Mouse (Mus musculus): Measurements from ENCODE around the gene Slc47a2. TPM values are rescaled to one million over a fixed set of nuclear protein-coding genes. Genes with fewer than 3 reads are reported as not detected.

Slc47a2 gene
- polyA plus RNA-seq (2016; fragmentation: Nextera tagmentation; extraction: Ambion mirVana): not detected in 2 replicates

DNA sequence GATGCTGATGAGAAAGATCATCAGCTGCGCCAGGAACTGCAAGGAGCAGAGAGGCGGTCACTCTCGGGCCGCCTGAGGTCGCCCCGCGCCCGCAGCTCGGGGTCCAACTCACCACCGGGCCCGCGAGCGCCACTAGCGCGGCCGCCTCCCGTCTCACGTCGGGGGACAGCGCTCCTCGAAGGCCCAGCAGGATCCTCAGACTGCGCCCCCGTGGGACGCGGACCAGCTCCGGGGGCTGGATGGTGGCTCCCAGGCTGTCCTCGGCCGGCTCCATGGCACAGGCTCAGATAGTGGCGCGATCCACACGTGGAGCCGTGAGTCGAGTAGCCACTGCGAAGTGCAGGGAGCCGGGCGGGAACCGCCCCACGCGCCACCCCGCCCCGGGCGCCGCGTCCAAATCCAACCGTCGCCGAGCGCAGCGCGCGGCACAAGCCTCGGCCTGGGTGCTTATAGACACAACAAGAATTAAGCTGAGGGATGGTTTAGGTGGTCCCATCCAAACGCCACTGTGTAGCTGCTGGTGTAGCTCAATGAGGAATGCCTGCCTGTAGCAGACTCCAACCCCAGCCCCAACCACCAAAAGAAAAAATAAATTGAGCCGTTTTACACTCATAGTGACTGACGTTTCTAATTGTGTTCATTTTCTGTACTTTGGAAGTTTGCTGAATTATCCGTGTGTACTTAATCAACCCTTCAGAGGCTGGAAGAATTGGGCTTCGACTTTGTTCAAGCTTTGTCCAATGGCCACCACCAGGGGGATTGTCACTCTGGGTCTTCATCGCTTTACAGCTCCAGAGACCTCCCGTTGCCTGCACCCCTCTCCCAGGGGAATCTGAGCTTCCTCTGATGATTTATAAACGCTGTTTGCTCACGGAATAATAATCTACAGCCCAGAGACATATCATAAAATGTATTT, at the start of gene Slc47a2:
Gene Slc47a2, minus strand, starts transcription at position 356 of the 916 bp plus-strand sequence.
- Histone ChIP-seq H3K36me3 (no peaks in the 10 kb centered on the region), H3K4me2 (replicated peaks) (peak within 1 kb of the TSS; percentile 69), H3K4me1 (peaks cover 12% of the 10 kb centered on the region; the same call in 1 of the 2 replicates), H3K27me3 (replicated peaks) (peaks cover 38% of the 10 kb centered on the region), H3K27ac (no peak within 1 kb of the TSS), H3K9ac (0 out of 2 replicates have a peak within 1 kb of the TSS, but pooled peaks have one; percentile 47), H3K9me3 (no peaks in the 10 kb centered on the region), H3K4me3 (peak within 1 kb of the TSS; percentile 33)
- ATAC-seq (ENCODE audit: low FRiP score, low read depth): no peak
- WGBS: 5% methylated on average over 61 of the region's 61 CpGs

DNA sequence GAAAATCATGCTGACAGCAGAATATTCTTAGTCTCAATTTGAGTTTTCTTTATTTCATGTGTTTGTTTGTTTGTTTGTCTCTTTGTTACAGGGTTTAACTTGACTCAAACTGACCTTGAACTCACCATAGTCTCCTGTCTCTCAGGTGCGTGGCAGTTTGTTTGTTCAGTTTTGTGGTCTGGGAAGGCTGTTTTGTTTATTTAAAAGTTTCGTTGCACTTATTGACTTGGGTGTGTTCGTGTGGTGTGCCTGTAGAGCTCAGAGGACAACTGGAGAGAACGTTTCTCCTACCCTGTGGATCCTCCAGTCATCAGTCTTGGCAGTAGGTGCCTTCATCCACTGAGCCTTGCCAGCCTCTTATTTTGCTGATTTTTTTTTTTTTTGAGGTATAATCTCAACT, 46.3 kb upstream of the Slc47a2 start:
- no peaks in the 10 kb centered on the region for H3K27me3 ChIP-seq (replicated peaks)
- 77% methylated on average over 4 of the region's 4 CpGs for WGBS
- no peak overlapping the region for H3K27ac ChIP-seq
- H3K4me1 ChIP-seq: no peaks in the 10 kb centered on the region
- no peaks in the 10 kb centered on the region for H3K36me3 ChIP-seq
- no peak overlapping the region for H3K4me2 ChIP-seq (replicated peaks)
- no peak overlapping the region for H3K9ac ChIP-seq
- 0 out of 2 replicates have a peak, but pooled peaks cover 6% of the 10 kb centered on the region for H3K9me3 ChIP-seq
- ATAC-seq (ENCODE audit: low FRiP score, low read depth): no peak
- H3K4me3 ChIP-seq: no peak overlapping the region

DNA sequence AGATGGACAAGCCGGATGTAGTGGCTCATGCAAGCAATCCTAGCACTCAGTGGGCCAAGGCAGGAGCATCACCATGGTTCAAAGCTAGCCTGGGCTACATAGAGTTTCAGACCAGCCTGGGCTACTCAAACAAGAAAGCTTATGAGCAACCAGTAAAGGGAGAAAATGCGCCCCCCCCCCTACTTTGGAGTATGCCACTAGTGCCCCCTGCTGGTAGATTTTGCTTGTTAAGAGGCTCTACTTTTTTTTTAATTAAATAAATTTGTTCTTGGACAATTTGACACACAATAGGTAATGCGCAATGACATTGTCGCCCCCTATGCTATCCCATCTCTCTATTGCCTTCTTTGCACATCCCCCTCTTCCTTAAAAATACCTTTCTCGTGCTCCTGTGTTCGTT, 45.4 kb upstream of the Slc47a2 start:
- ATAC-seq (ENCODE audit: low FRiP score, low read depth): no peak
- H3K27ac ChIP-seq: no peak overlapping the region
- no peaks in the 10 kb centered on the region for H3K36me3 ChIP-seq
- H3K4me2 ChIP-seq (replicated peaks): no peak overlapping the region
- no peak overlapping the region for H3K9ac ChIP-seq
- 0 out of 2 replicates have a peak, but pooled peaks cover 6% of the 10 kb centered on the region for H3K9me3 ChIP-seq
- H3K27me3 ChIP-seq (replicated peaks): no peaks in the 10 kb centered on the region
- 66% methylated on average over 6 of the region's 6 CpGs for WGBS
- H3K4me3 ChIP-seq: no peak overlapping the region
- H3K4me1 ChIP-seq: no peaks in the 10 kb centered on the region

DNA sequence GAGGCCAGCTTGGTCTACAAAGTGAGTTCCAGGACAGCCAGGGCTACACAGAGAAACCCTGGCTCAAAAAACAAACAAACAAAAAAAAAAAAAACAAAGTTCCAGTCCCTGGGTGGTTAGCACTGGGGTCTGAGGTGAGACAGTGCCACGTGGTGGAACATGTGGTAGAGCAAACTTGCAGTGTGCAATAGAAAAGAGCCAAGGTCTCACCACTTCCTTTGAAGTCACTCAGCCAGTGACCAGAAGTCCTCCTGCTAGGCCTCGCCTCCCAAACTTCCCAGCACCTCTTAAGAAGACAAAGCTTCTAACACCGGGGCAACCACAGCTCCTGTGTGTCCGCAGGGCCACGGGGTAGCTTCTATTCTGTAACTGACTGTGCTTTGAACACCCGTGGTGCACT, 44.6 kb upstream of the Slc47a2 start:
- 70% methylated on average over 6 of the region's 6 CpGs for WGBS

DNA sequence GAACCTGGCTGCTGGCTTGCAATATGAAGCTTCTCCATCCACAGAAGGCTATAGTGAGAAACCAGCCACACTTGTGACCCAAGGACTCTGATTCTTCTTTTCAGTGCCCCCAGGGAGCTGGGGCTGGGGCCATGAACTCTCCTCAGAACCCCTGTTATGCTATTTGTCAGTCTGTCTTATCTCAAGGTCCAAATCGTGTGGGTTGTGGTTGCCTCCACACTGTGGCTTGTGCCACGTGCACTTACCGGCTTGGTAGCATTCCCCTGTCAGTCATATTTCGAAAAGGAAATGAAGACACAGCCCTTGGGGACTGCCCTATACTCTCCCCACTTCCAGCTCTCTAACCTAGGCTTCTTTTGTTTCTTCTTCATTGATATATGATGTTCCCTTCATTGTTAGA, 43.1 kb upstream of the Slc47a2 start:
- H3K4me2 ChIP-seq (replicated peaks): no peak overlapping the region
- no peaks in the 10 kb centered on the region for H3K27me3 ChIP-seq (replicated peaks)
- no peak overlapping the region for H3K9ac ChIP-seq
- no peak overlapping the region for H3K4me3 ChIP-seq
- H3K36me3 ChIP-seq: no peaks in the 10 kb centered on the region
- no peaks in the 10 kb centered on the region for H3K4me1 ChIP-seq
- 88% methylated on average over 4 of the region's 4 CpGs for WGBS
- H3K27ac ChIP-seq: no peak overlapping the region
- ATAC-seq (ENCODE audit: low FRiP score, low read depth): no peak
- no peaks in the 10 kb centered on the region for H3K9me3 ChIP-seq

More for the DNA sequence above, 44.6 kb upstream of the Slc47a2 start:
- Histone ChIP-seq H3K27ac (no peak overlapping the region), H3K4me2 (replicated peaks) (no peak overlapping the region), H3K36me3 (no peaks in the 10 kb centered on the region), H3K27me3 (replicated peaks) (no peaks in the 10 kb centered on the region), H3K4me3 (no peak overlapping the region), H3K4me1 (no peaks in the 10 kb centered on the region), H3K9me3 (0 out of 2 replicates have a peak, but pooled peaks cover 6% of the 10 kb centered on the region), H3K9ac (no peak overlapping the region)
- ATAC-seq (ENCODE audit: low FRiP score, low read depth): no peak

DNA sequence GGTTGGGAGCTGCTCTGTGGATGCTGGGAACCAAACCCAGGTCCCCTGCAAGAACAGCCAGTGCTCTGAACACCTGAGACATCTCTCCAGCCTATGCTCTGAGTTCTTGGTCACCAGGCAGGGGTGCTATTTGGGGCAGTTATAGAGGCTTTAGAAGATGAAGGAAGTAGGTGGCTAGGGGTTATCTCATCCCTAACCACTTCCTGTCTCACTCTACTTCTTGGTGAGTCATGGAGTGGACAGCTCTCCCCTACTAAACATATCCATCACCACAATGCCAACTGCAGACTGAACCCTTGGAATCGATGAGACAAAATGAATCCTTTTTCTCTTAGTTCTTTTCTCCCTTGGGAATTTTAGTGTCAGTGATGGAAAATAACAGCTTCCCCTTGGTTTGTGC, 38.6 kb upstream of the Slc47a2 start:
- no peak overlapping the region for H3K27ac ChIP-seq
- ATAC-seq (ENCODE audit: low FRiP score, low read depth): no peak
- no peaks in the 10 kb centered on the region for H3K9me3 ChIP-seq
- H3K9ac ChIP-seq: no peak overlapping the region
- H3K36me3 ChIP-seq: no peaks in the 10 kb centered on the region
- WGBS: 97% methylated on average over 1 of the region's 1 CpGs
- no peak overlapping the region for H3K4me3 ChIP-seq
- peaks cover 24% of the 10 kb centered on the region for H3K27me3 ChIP-seq (replicated peaks)
- H3K4me2 ChIP-seq (replicated peaks): no peak overlapping the region
- peaks cover 5% of the 10 kb centered on the region; the same call in 1 of the 2 replicates for H3K4me1 ChIP-seq

DNA sequence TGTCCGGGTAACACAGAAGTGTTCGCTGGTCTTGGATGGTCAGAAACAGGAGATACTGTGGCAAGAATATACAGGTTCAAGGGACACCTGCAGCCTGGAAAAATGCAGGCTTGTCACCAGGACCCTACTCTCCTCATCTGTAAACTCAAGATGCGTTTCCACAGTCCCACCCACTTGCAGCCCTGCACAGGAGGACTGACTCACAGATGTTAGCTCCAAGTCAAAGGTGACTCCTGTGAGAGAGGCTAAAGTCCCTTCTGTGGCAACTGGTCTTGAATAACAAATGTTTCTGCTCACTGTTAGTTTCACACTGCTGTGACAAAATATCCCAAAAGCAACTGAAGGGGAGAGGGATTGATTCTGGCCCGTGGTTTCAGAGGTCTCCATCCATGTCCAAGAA, 36.0 kb upstream of the Slc47a2 start:
- no peaks in the 10 kb centered on the region for H3K36me3 ChIP-seq
- H3K27me3 ChIP-seq (replicated peaks): peaks cover 27% of the 10 kb centered on the region
- H3K4me2 ChIP-seq (replicated peaks): no peak overlapping the region
- WGBS: 76% methylated on average over 4 of the region's 4 CpGs
- peaks cover 5% of the 10 kb centered on the region; the same call in 1 of the 2 replicates for H3K4me1 ChIP-seq
- H3K9ac ChIP-seq: no peak overlapping the region
- ATAC-seq (ENCODE audit: low FRiP score, low read depth): no peak
- H3K9me3 ChIP-seq: no peaks in the 10 kb centered on the region
- no peak overlapping the region for H3K4me3 ChIP-seq
- H3K27ac ChIP-seq: no peak overlapping the region

DNA sequence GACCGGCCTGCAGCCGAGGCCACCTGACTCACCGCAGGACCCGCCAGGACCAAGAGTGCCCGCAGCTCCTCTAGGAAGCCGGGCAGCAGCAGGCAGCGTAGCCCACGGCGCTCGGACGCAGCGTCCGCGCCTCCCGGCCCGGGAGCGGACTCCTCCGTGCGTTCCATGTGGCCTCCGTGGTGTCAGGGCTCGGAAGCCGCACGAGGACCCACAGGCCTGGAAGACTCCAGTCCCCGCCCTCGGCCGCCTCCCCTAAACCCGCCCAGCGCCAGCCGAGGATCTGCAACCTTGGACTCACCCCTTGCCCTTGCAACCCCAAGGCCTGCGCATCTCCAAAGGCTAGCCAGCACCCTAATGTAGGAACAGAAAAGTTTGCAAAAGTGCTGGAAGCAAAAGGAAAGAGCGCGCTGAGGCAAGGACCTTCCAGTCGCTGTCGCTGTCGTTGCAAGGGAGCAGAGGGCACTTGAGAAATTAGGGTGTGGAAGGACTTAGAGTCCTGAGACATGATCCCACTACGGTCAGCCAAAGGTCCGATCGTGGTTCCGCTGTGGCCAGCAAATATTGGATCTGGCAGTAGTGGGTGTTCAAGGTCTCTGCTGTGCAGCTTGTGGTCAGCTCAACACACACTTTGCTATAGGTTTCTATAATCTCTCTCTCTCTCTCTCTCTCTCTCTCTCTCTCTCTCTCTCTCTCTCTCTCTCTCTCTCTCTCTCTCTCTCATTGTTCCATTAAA, 35.4 kb upstream of the Slc47a2 start, which contains the start of gene Slc47a1:
Gene Slc47a1, minus strand, starts transcription at position 465 of the 733 bp plus-strand sequence.
- H3K27ac ChIP-seq: no peak within 1 kb of the TSS
- H3K4me2 ChIP-seq (replicated peaks): peak within 1 kb of the TSS; percentile 55
- H3K9me3 ChIP-seq: no peaks in the 10 kb centered on the region
- H3K4me1 ChIP-seq: peaks cover 5% of the 10 kb centered on the region; the same call in 1 of the 2 replicates
- ATAC-seq (ENCODE audit: low FRiP score, low read depth): no peak
- H3K9ac ChIP-seq: no peak within 1 kb of the TSS
- H3K27me3 ChIP-seq (replicated peaks): peaks cover 27% of the 10 kb centered on the region
- 17% methylated on average over 39 of the region's 39 CpGs for WGBS
- H3K4me3 ChIP-seq: peak within 1 kb of the TSS; percentile 9; the same call in 1 of the 2 replicates
- no peaks in the 10 kb centered on the region for H3K36me3 ChIP-seq

DNA sequence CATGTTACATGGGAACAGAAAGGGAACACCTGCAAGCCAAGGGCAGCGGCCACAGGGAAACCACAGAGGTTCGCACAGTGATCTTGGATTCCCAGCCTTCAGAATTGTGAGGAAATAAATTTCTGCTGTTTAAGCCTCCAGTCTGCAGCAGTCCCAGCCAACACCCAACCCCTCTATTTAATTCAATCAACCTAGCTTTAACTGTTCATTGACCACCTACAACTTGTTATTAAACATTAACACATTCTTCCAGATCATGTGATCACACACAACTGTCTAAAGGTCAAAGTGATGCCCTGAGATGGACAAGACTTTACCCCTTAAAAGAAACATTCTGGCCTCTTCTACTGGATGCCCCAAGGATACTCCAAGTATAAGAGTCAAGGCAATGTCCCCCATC, 26.0 kb upstream of the Slc47a2 start:
- H3K4me1 ChIP-seq: no peaks in the 10 kb centered on the region
- H3K9ac ChIP-seq: no peak overlapping the region
- no peaks in the 10 kb centered on the region for H3K27me3 ChIP-seq (replicated peaks)
- 97% methylated on average over 2 of the region's 2 CpGs for WGBS
- ATAC-seq (ENCODE audit: low FRiP score, low read depth): no peak
- H3K27ac ChIP-seq: no peak overlapping the region
- H3K4me2 ChIP-seq (replicated peaks): no peak overlapping the region
- no peaks in the 10 kb centered on the region for H3K36me3 ChIP-seq
- no peaks in the 10 kb centered on the region for H3K9me3 ChIP-seq
- no peak overlapping the region for H3K4me3 ChIP-seq

DNA sequence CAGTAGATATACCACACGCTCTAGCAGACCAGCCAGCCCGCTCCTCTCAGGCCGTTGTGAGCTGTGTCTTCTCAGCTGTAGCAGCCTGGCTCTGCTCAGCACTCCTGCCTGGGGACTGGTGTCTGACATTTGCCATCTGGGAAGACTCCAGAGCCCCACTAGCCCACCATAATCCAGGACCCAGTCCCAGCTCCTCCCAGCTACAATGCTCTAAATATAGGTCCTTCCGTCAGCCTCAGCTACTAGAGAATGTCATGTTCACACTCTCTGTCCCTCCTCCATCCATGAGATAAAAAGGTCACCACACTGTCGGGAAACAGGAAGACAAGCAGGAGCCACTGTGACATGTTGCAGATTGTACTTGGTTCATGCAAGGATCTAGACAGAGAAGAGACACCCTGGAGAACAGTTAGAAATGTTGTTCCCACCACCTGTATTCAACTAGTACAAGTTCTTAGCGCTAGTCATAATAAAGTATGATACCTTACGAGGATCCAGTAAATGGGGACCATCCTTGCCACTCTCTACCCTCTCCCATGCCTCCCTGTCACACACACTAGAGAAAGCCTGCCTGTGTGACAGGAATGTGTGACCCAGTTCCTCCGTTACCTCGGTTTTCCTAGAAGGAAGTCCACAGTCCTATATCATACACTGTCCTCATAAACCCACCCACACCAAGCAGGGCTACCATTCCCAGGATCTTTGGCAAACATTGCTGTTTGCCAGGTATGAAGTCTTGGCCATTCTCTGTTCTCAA, 24.0 kb upstream of the Slc47a2 start:
- no peaks in the 10 kb centered on the region for H3K27me3 ChIP-seq (replicated peaks)
- no peak overlapping the region for H3K27ac ChIP-seq
- WGBS: 85% methylated on average over 9 of the region's 9 CpGs
- no peaks in the 10 kb centered on the region for H3K36me3 ChIP-seq
- H3K4me3 ChIP-seq: no peak overlapping the region
- no peaks in the 10 kb centered on the region for H3K4me1 ChIP-seq
- no peak for ATAC-seq (ENCODE audit: low FRiP score, low read depth)
- no peak overlapping the region for H3K9ac ChIP-seq
- H3K4me2 ChIP-seq (replicated peaks): no peak overlapping the region
- no peaks in the 10 kb centered on the region for H3K9me3 ChIP-seq

DNA sequence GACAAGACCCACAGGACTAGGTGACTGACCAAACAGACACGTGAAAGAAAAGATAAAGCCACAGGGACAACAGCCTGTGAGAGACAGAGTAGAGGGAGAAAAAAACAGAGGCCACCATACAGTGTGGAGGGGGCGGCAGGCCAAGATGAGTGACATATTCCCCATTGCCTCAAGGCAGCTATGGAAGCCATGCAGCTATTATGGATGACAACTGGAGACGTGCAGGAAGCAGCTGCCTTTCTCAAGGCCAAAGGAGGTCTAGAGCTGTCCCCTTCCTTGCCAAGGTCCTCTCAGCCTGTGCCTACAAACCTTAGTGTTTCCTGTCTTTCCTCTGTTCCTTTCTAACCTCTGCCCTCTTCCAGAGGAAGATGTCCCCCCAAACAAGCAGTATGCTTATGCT, 23.3 kb upstream of the Slc47a2 start:
- H3K9me3 ChIP-seq: no peaks in the 10 kb centered on the region
- no peaks in the 10 kb centered on the region for H3K27me3 ChIP-seq (replicated peaks)
- no peak overlapping the region for H3K27ac ChIP-seq
- no peak for ATAC-seq (ENCODE audit: low FRiP score, low read depth)
- H3K9ac ChIP-seq: no peak overlapping the region
- H3K4me1 ChIP-seq: no peaks in the 10 kb centered on the region
- H3K4me2 ChIP-seq (replicated peaks): no peak overlapping the region
- H3K4me3 ChIP-seq: no peak overlapping the region
- H3K36me3 ChIP-seq: no peaks in the 10 kb centered on the region
- WGBS: 73% methylated on average over 3 of the region's 3 CpGs
